Mouse (Mus musculus) midbrain, embryonic 16.5 days (tissue): ENCODE measurements at regions not wholly inside any gene's neighbourhood (a gene's known extent, or its start where the extent isn't known, plus 50 kb on each side); places are given as distances from the start of the nearest gene placed in this dataset.

Source experiments
- ATAC-seq: fragments of 200-750 bp; cut with Nextera tagmentation; 2 replicates; pipeline ENCODE4 v1.8.0; 2017; ENCODE audit warnings: moderate TSS enrichment
- H3K27ac ChIP-seq: fragments of 300-500 bp; sonication (generic); 2 replicates; pipeline ENCODE4 v1.5.1; 2014; ENCODE audit warnings: mild to moderate bottlenecking, low read length, mixed read lengths
- H3K27me3 ChIP-seq: fragments of 300-500 bp; sonication (generic); 2 replicates; pipeline ENCODE4 v1.6.1; 2014; ENCODE audit warnings: low read depth, low read length, mixed read lengths; ENCODE audit not compliant: control insufficient read depth, insufficient read depth
- H3K36me3 ChIP-seq: fragments of 300-500 bp; sonication (generic); 2 replicates; pipeline ENCODE4 v1.6.1; 2014; ENCODE audit warnings: mild to moderate bottlenecking, low read length, moderate library complexity, mixed read lengths; ENCODE audit not compliant: control insufficient read depth, insufficient read depth
- H3K4me1 ChIP-seq: fragments of 300-500 bp; sonication (generic); 2 replicates; pipeline ENCODE4 v1.6.1; 2014; ENCODE audit warnings: mild to moderate bottlenecking, low read length, mixed read lengths; ENCODE audit not compliant: control insufficient read depth, insufficient read depth
- H3K4me2 ChIP-seq: fragments of 300-500 bp; sonication (generic); 2 replicates; pipeline ENCODE4 v1.6.1; 2014; ENCODE audit warnings: mild to moderate bottlenecking, low read length, mixed read lengths
- H3K4me3 ChIP-seq: fragments of 300-500 bp; sonication (generic); 2 replicates; pipeline ENCODE4 v1.5.1; 2014; ENCODE audit warnings: low read depth, mild to moderate bottlenecking, low read length, moderate library complexity, mixed read lengths
- H3K9ac ChIP-seq: fragments of 300-500 bp; sonication (generic); 2 replicates; pipeline ENCODE4 v1.6.1; 2014; ENCODE audit warnings: low read depth, low read length, mixed read lengths
- H3K9me3 ChIP-seq: fragments of 300-500 bp; sonication (generic); replicated peaks from 2 replicates; pipeline ENCODE4 v1.6.1; 2014; ENCODE audit warnings: mild to moderate bottlenecking, low read length, mixed read lengths; ENCODE audit not compliant: control insufficient read depth, poor library complexity, severe bottlenecking
- WGBS: fragments of 180-500 bp; shearing (Covaris S2); extraction: QIAGEN DNeasy Blood & Tissue Kit; methylation state at CpG from one replicate; pipeline ENCODE4 v1.1.7; 2014; 5-methylcytosine and 5-hydroxymethylcytosine counted together

GRCm38 (mm10) chr7:68480336-68480735, 206.7 kb downstream of the Fam169b start:
- Histone ChIP-seq H3K4me2 (no peak overlapping the region), H3K4me1 (no peaks in the 10 kb centered on the region), H3K9ac (no peak overlapping the region), H3K36me3 (no peaks in the 10 kb centered on the region), H3K27ac (no peak overlapping the region), H3K27me3 (no peaks in the 10 kb centered on the region), H3K4me3 (no peak overlapping the region), H3K9me3 (no peaks in the 10 kb centered on the region)
- no peak for ATAC-seq
- 59% methylated on average over 3 of the region's 3 CpGs for WGBS

DNA sequence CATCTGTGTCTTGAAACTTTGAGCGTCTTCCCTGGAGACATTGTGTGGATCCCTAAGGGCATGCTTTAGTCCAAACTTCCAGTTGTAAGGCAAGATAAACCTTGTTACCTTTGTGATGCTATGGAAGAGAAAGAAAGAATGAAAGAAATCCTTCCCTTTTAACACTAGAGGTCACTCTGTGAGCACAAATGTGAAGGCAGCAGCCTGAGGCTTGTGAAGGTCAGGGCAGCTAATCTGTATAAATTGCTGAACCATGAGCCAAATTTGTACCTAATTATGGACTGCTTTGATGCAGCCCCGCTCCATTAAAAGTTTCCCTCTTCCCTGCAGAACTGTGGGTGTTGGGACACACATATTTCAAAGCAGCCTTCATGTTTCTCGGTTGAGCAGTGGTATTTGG, 204.4 kb downstream of the Fam169b start:
- Histone ChIP-seq H3K4me1 (no peaks in the 10 kb centered on the region; the same call in 1 of the 2 replicates), H3K4me2 (no peak overlapping the region), H3K27me3 (no peaks in the 10 kb centered on the region), H3K9me3 (no peaks in the 10 kb centered on the region), H3K27ac (no peak overlapping the region), H3K9ac (no peak overlapping the region), H3K4me3 (no peak overlapping the region), H3K36me3 (no peaks in the 10 kb centered on the region)
- WGBS, result 48% methylated on average over 3 of the region's 3 CpGs
- no peak for ATAC-seq

DNA sequence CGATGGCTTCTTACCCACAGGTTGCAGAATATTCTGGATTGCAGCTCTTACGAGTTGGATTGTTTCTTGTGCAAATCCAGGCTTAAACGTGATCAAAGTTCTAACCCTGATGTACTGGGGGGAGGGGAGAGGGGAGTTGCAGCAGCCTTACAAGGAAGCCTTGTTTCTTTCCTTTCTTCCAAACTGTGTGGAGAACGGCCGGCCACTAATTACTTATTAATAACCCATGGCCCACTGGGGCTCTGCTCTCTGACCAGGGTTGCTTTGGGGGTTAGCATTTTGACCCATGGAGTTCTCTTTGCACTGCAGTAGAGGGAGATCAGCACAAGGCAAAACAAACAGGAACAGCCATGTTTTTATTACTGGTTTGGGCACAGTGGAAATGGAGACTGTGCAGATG, 199.2 kb downstream of the Fam169b start:
- Histone ChIP-seq H3K36me3 (no peaks in the 10 kb centered on the region), H3K4me2 (no peak overlapping the region), H3K27ac (no peak overlapping the region), H3K27me3 (no peaks in the 10 kb centered on the region), H3K9me3 (no peaks in the 10 kb centered on the region), H3K4me3 (no peak overlapping the region), H3K4me1 (no peaks in the 10 kb centered on the region; the same call in 1 of the 2 replicates), H3K9ac (no peak overlapping the region)
- ATAC-seq, result no peak
- 22% methylated on average over 5 of the region's 5 CpGs for WGBS

- H3K4me3 ChIP-seq, result no peak overlapping the region
- no peak for ATAC-seq
- no peaks in the 10 kb centered on the region for H3K27me3 ChIP-seq
- no peaks in the 10 kb centered on the region for H3K9me3 ChIP-seq
- H3K36me3 ChIP-seq, result no peaks in the 10 kb centered on the region
- H3K4me1 ChIP-seq, result no peaks in the 10 kb centered on the region; the same call in 1 of the 2 replicates
- no peak overlapping the region for H3K27ac ChIP-seq
- no peak overlapping the region for H3K4me2 ChIP-seq
- no peak overlapping the region for H3K9ac ChIP-seq
- 67% methylated on average over 11 of the region's 11 CpGs for WGBS
Observed at GRCm38 (mm10) chr7:68470983-68471382, 197.3 kb downstream of the Fam169b start.

- H3K4me1 ChIP-seq, result no peaks in the 10 kb centered on the region; the same call in 1 of the 2 replicates
- WGBS, result 90% methylated on average over 5 of the region's 5 CpGs
- H3K4me2 ChIP-seq, result no peak overlapping the region
- no peaks in the 10 kb centered on the region for H3K27me3 ChIP-seq
- H3K9me3 ChIP-seq, result no peaks in the 10 kb centered on the region
- no peaks in the 10 kb centered on the region for H3K36me3 ChIP-seq
- H3K27ac ChIP-seq, result no peak overlapping the region
- H3K4me3 ChIP-seq, result no peak overlapping the region
- H3K9ac ChIP-seq, result no peak overlapping the region
- ATAC-seq, result no peak
Observed at GRCm38 (mm10) chr7:68468574-68468973, 194.9 kb downstream of the Fam169b start.

DNA sequence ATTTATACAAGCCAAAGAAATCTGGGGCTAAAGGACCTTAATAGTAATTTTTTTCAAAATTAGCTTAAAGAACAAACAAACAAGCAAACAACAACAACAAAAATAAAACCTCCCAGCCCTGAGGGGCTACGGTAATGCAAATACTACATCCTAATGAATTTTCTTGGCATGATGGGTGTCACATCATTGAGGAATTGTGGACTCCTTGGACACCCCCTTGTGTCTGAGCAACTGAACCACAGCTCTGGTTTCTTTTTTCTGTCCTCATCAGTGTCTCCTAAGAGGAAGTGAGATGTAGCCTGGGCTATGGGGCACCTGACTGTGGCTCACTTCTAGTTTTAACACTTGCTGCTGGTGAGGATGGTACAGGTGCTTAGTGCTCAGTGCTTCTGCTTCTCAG, 184.2 kb downstream of the Fam169b start:
- Histone ChIP-seq H3K9ac (no peak overlapping the region), H3K9me3 (no peaks in the 10 kb centered on the region), H3K36me3 (no peaks in the 10 kb centered on the region), H3K4me3 (no peak overlapping the region), H3K27me3 (no peaks in the 10 kb centered on the region), H3K4me1 (no peaks in the 10 kb centered on the region), H3K27ac (no peak overlapping the region), H3K4me2 (no peak overlapping the region)
- WGBS, result 100% methylated on average over 1 of the region's 1 CpGs
- ATAC-seq, result no peak

DNA sequence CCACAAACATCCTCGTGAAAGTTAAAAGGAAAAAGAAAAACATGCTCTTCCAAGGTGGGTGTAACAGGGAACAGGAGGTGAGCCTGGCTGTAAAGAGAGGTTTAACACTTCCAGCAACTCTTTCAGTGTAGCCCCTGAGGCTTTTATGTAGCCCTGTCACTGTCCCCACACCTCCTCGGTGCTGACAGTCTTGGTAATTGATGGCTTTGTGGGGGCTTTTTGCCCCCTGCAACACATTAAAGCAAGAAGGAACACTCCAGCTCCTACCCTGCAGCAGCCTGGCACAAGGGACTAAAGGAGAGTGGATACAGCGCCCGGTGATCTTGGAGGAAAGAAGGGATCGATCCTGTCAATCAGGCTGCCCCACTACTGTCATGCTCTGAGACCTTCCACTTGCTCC, 181.8 kb downstream of the Fam169b start:
- WGBS, result 62% methylated on average over 5 of the region's 5 CpGs
- Histone ChIP-seq H3K36me3 (no peaks in the 10 kb centered on the region), H3K4me3 (no peak overlapping the region), H3K4me1 (no peaks in the 10 kb centered on the region), H3K27ac (no peak overlapping the region), H3K9me3 (no peaks in the 10 kb centered on the region), H3K4me2 (no peak overlapping the region), H3K9ac (no peak overlapping the region), H3K27me3 (no peaks in the 10 kb centered on the region)
- ATAC-seq, result no peak

GRCm38 (mm10) chr7:68453028-68453692, 179.5 kb downstream of the Fam169b start:
- Histone ChIP-seq H3K9ac (no peak overlapping the region), H3K4me2 (no peak overlapping the region), H3K27me3 (no peaks in the 10 kb centered on the region), H3K36me3 (no peaks in the 10 kb centered on the region), H3K4me1 (no peaks in the 10 kb centered on the region), H3K27ac (no peak overlapping the region), H3K4me3 (no peak overlapping the region), H3K9me3 (no peaks in the 10 kb centered on the region)
- WGBS, result 80% methylated on average over 8 of the region's 8 CpGs
- ATAC-seq, result no peak

GRCm38 (mm10) chr7:68444426-68445095, 170.9 kb downstream of the Fam169b start:
- no peak overlapping the region for H3K9ac ChIP-seq
- no peaks in the 10 kb centered on the region for H3K9me3 ChIP-seq
- no peak overlapping the region for H3K27ac ChIP-seq
- WGBS, result 83% methylated on average over 11 of the region's 11 CpGs
- no peak overlapping the region for H3K4me3 ChIP-seq
- peaks cover 5% of the 10 kb centered on the region; the same call in 1 of the 2 replicates for H3K4me1 ChIP-seq
- no peaks in the 10 kb centered on the region for H3K36me3 ChIP-seq
- no peak overlapping the region for H3K4me2 ChIP-seq
- H3K27me3 ChIP-seq, result no peaks in the 10 kb centered on the region
- no peak for ATAC-seq
